Mouse (Mus musculus): ENCODE measurements around the gene Ccno. TPM values are rescaled to one million over a fixed set of nuclear protein-coding genes. Genes with fewer than 3 reads are reported as not detected.
A peak's percentile ranks its signal among the peaks of the same experiment; 100 is the strongest.

The Ccno gene
- polyA plus RNA-seq (2016; fragmentation: Nextera tagmentation; extraction: Ambion mirVana): 0.17 and 0.32 TPM in 2 replicates

DNA sequence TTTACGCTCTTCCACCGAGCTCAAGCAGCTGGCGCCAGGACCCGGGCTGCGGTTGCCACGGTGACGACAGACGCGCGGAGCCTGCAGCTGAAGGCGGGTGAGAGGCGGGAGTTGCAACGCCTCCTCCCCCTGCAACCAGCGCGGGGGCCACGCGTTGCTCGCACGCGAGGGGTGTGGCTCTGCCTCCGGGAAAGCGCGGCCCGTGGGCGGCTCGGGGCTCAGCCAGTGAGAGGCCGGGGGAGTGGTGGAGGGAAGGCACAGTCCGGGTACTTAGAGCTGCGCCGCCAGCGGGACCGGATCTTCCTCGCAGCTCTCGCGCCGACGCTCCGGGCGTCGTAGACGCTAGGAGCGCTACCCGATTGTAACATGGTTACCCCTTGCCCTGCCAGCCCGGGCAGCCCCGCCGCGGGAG is at the start of gene Ccno:
Gene Ccno, plus strand, starts transcription at position 271 of the 412 bp plus-strand sequence.
- Histone ChIP-seq H3K9me3 (no peaks in the 10 kb centered on the region), H3K4me2 (replicated peaks) (peak within 1 kb of the TSS; percentile 84), H3K4me3 (peak within 1 kb of the TSS; percentile 45), H3K36me3 (no peaks in the 10 kb centered on the region), H3K9ac (0 out of 2 replicates have a peak within 1 kb of the TSS, but pooled peaks have one; percentile 19), H3K4me1 (peaks cover 34% of the 10 kb centered on the region), H3K27ac (no peak within 1 kb of the TSS), H3K27me3 (replicated peaks) (peaks cover 73% of the 10 kb centered on the region)
- under 1% methylated on average over 47 of the region's 47 CpGs for WGBS
- peak; percentile 92 for ATAC-seq (ENCODE audit: low FRiP score, low read depth)

DNA sequence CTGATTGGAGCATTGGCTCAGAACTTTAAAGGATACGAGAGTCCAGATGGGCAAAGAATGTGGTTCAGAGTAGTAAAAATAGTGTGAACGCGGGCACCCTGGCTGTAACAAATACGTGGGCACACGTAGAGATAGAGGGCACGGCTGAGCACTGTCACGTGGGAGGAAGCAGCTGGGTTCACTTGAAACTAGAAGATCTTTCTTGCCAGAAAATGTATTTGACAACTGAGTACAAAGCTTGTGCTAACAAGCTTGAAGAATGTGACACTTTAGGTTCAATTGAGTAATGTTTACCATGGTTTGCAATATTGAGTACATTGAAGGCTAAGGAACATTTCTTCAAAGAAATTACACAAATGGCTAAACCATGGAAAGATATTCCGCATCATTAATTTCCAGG is 49.5 kb upstream of the Ccno start:
- Histone ChIP-seq H3K27ac (no peak overlapping the region), H3K4me3 (no peak overlapping the region), H3K4me2 (replicated peaks) (no peak overlapping the region), H3K4me1 (no peaks in the 10 kb centered on the region), H3K9me3 (no peaks in the 10 kb centered on the region), H3K9ac (no peak overlapping the region), H3K27me3 (replicated peaks) (no peaks in the 10 kb centered on the region), H3K36me3 (peaks cover 61% of the 10 kb centered on the region)
- 93% methylated on average over 8 of the region's 8 CpGs for WGBS
- ATAC-seq (ENCODE audit: low FRiP score, low read depth): no peak

DNA sequence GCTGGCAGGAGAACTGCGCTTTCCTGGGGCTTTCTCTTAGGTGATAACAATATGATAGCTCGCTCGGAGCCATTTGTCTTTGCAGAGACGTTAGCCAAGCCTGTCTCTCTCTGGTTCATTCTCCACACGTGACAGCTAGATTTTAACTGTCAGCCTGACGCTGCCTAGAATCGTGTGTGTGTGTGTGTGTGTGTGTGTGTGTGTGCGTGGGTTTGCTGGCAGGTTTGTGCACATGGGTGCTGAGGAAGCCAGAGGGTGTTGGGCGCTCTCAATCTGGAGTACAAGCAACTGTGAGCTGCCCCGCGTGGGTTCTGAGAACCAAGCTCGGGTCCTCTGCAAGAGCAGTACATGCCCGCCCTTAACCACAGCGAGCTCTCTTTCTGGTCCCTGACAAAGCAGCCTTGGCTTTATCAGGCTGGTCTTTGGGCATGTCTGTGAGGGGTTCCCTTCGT is 45.7 kb upstream of the Ccno start:
- H3K9me3 ChIP-seq: no peaks in the 10 kb centered on the region
- H3K4me1 ChIP-seq: no peaks in the 10 kb centered on the region
- no peaks in the 10 kb centered on the region for H3K27me3 ChIP-seq (replicated peaks)
- WGBS: 73% methylated on average over 15 of the region's 15 CpGs
- H3K4me2 ChIP-seq (replicated peaks): no peak overlapping the region
- peaks cover 67% of the 10 kb centered on the region for H3K36me3 ChIP-seq
- no peak overlapping the region for H3K9ac ChIP-seq
- no peak for ATAC-seq (ENCODE audit: low FRiP score, low read depth)
- no peak overlapping the region for H3K4me3 ChIP-seq
- H3K27ac ChIP-seq: no peak overlapping the region

DNA sequence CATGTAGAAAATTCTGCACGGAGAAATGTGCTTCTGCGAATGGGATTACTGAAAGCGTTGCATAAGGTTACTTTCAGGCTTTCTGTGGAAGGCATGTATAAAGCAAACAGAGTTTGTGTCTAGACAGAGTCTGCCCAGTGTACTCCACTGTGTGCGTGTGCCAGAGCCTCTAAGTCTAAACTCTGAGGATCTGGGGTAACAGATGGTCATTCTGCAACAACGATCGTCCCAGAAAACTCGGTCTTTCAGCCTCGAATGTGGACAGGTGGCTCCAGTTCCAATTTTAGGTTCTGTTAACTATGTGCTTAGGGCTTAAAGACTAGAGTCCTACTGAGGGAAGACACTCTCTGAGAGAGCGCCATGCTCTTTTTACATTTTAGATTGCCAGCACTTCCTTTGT is 42.3 kb upstream of the Ccno start:
- ATAC-seq (ENCODE audit: low FRiP score, low read depth): no peak
- Histone ChIP-seq H3K9me3 (no peaks in the 10 kb centered on the region), H3K4me2 (replicated peaks) (no peak overlapping the region), H3K9ac (no peak overlapping the region), H3K4me1 (no peaks in the 10 kb centered on the region), H3K4me3 (no peak overlapping the region), H3K36me3 (peaks cover 74% of the 10 kb centered on the region), H3K27me3 (replicated peaks) (no peaks in the 10 kb centered on the region), H3K27ac (no peak overlapping the region)
- WGBS: 94% methylated on average over 9 of the region's 9 CpGs

DNA sequence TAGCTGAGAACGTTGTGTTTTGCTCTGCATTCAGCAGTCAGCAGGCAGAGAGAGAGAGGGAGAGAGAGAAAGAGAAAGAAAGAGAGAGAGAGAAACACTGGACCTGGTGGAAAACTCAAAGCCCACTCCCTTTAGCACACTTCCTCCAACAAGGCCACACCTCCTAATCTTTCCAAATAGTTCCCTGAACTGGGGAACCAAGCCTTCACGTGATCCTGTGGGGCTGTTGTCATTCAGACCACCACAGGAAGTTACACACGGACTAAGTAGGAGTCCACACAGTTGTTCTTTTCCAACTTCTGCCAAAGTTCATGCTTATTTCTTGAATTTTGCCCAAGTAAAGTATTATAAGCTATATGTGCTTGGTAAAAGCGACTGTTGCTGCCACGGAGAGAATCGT is 41.7 kb upstream of the Ccno start:
- H3K4me3 ChIP-seq: no peak overlapping the region
- peaks cover 80% of the 10 kb centered on the region for H3K36me3 ChIP-seq
- H3K9ac ChIP-seq: no peak overlapping the region
- H3K27me3 ChIP-seq (replicated peaks): no peaks in the 10 kb centered on the region
- H3K9me3 ChIP-seq: no peaks in the 10 kb centered on the region
- H3K4me1 ChIP-seq: no peaks in the 10 kb centered on the region
- ATAC-seq (ENCODE audit: low FRiP score, low read depth): no peak
- H3K27ac ChIP-seq: no peak overlapping the region
- no peak overlapping the region for H3K4me2 ChIP-seq (replicated peaks)
- WGBS: 89% methylated on average over 6 of the region's 6 CpGs

DNA sequence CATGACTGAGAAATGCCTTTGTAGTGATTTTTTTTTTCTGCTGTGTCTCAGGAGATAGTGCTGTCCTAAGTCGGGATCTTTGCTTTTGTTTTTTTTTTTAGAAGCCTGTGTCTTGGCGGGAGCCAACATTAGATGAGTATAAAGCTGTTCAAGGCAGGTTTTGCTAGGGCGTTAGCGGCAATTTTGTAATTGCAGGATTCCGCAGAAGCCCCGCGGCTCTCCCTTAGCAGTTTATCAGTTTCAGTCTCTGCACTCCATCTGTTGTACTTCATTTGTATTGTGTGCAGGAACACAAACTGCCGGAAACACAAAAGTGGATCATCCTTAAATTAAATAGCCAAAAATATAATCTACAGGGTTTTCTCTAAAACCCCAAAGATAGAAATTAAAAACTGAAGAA is 33.5 kb upstream of the Ccno start:
- WGBS: 93% methylated on average over 8 of the region's 8 CpGs
- Histone ChIP-seq H3K27ac (no peak overlapping the region), H3K27me3 (replicated peaks) (no peaks in the 10 kb centered on the region), H3K9ac (no peak overlapping the region), H3K4me2 (replicated peaks) (no peak overlapping the region), H3K4me1 (no peaks in the 10 kb centered on the region), H3K36me3 (peaks cover 78% of the 10 kb centered on the region), H3K9me3 (no peaks in the 10 kb centered on the region), H3K4me3 (no peak overlapping the region)
- ATAC-seq (ENCODE audit: low FRiP score, low read depth): no peak

DNA sequence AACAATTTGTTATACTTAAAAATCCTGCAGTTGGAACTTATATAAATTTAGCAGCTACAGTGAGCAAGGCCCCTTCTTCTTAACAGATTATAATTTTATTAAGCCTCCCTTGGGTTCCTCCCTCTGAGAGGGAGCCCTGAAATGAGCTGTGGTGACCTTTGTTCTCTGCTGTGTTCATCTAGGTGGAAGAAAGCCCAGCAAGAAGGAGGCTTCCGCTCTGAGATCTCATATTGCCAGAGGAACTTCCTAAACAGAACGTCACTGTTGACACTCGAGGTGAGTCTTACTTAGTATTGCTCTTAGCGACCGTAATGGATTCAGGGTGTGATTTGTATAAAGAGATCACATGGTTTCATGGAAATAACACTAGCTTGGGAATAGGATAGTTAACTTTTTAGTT is 24.5 kb upstream of the Ccno start:
- Histone ChIP-seq H3K4me1 (no peaks in the 10 kb centered on the region), H3K9me3 (no peaks in the 10 kb centered on the region), H3K4me2 (replicated peaks) (no peak overlapping the region), H3K9ac (no peak overlapping the region), H3K27me3 (replicated peaks) (no peaks in the 10 kb centered on the region), H3K27ac (no peak overlapping the region), H3K36me3 (peaks cover 63% of the 10 kb centered on the region), H3K4me3 (no peak overlapping the region)
- WGBS: 86% methylated on average over 5 of the region's 5 CpGs
- no peak for ATAC-seq (ENCODE audit: low FRiP score, low read depth)

DNA sequence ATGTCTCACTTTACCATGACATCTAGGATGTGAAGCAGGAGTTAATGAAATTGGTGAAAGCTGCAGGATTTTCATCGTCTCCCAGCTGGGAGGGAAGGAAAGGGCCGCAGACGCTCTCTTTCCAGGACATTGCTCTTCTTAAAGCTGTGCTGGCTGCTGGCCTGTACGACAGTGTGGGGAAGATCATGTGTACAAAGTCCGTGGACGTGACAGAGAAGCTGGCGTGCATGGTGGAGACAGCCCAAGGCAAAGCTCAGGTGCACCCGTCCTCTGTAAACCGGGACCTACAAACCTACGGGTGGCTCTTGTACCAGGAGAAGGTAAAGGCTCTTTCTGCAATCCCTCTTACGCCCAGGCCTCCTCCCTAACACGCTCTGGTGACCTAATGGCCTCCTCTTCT is 23.2 kb upstream of the Ccno start:
- peaks cover 61% of the 10 kb centered on the region for H3K36me3 ChIP-seq
- H3K27ac ChIP-seq: no peak overlapping the region
- H3K4me2 ChIP-seq (replicated peaks): no peak overlapping the region
- no peak for ATAC-seq (ENCODE audit: low FRiP score, low read depth)
- no peaks in the 10 kb centered on the region for H3K27me3 ChIP-seq (replicated peaks)
- H3K9ac ChIP-seq: no peak overlapping the region
- no peaks in the 10 kb centered on the region for H3K9me3 ChIP-seq
- 93% methylated on average over 12 of the region's 12 CpGs for WGBS
- no peak overlapping the region for H3K4me3 ChIP-seq
- no peaks in the 10 kb centered on the region for H3K4me1 ChIP-seq

DNA sequence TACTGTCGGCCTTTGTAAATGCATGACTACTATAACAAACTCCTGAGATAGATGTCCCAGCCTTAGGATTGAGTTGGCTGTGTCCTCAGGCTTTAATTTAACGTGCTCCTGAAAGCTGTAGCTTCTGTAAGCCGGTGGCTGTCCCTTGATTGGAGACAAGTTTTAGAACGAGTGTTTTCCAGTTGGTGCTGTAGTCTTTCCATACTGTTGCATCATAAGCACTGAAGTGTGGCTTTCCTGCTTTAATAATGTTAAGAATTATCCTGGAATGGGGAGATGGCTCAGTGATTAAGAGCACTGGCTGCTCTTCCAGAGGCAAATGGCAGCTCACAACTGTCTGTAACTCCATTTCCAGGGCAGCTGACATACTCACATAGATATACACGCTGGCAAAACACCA is 20.3 kb upstream of the Ccno start:
- no peak for ATAC-seq (ENCODE audit: low FRiP score, low read depth)
- peaks cover 49% of the 10 kb centered on the region for H3K36me3 ChIP-seq

DNA sequence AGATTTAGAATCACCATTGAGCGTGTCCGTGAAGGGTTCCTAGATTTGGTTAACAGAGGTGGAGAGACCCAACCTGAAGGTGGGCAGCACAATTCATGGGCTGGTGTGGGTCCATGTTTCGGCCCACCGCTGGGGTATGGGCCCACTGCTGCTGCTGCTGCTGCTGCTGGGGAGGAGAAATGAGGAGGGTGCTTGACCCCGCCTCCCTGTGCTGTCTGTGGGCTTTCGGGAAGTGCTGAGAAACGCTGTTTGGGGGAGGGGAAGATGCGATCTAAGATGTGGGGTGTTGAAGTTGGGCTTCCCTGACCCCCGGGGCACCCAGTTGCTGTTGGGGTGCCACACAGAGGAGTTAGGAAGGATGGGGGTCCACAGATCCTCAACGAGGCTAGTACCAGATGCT is 10.9 kb upstream of the Ccno start:
- Histone ChIP-seq H3K4me2 (replicated peaks) (no peak overlapping the region), H3K9me3 (no peaks in the 10 kb centered on the region), H3K27me3 (replicated peaks) (peaks cover 16% of the 10 kb centered on the region; the same call in 1 of the 2 replicates), H3K36me3 (no peaks in the 10 kb centered on the region), H3K27ac (no peak overlapping the region), H3K9ac (no peak overlapping the region), H3K4me3 (no peak overlapping the region), H3K4me1 (no peaks in the 10 kb centered on the region)
- 46% methylated on average over 10 of the region's 10 CpGs for WGBS
- no peak for ATAC-seq (ENCODE audit: low FRiP score, low read depth)

More for the DNA sequence above, 20.3 kb upstream of the Ccno start:
- Histone ChIP-seq H3K4me1 (no peaks in the 10 kb centered on the region), H3K9me3 (no peaks in the 10 kb centered on the region), H3K27ac (no peak overlapping the region), H3K9ac (no peak overlapping the region), H3K4me2 (replicated peaks) (no peak overlapping the region), H3K4me3 (no peak overlapping the region), H3K27me3 (replicated peaks) (no peaks in the 10 kb centered on the region)
- 94% methylated on average over 5 of the region's 5 CpGs for WGBS

DNA sequence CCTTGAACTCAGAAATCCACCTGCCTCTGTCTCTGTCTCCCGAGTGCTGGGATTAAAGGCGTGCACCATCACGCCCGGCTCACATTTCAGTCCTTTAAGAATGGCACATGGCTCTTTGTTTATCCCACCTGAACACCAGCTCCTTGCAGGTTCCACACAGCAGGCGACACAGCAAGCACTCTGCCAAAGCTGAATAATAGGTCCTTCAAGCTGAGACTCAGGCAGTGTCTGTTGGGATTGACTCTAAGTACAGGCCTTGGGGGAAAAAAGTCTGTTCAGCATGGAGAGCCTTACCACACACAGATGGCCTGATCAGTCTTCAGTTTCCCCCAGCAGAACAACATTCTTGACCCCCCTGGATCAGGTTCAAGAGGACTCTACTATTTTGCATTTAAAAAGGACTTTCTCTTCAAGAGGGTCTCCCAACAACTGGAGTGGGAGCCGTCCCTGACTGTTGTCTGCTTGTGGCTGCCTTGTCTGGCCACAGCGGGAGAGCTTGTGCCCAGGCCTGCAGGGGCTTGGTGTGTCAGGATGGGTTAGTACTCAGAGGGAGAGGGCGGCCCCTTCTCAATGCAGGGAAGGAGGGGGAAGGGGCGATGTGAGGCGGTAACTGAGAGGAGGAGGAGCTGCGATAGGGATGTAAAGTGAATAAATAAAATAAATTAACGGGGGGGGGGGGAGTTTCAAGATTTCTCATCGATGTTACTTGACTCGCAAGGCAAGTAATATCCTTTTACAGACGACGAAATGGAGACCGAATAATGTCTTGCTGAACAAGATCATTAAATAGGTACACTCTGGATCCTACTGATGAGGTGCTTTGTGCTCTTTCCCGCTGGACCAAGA is 1.8 kb upstream of the Ccno start:
- no peak overlapping the region for H3K4me3 ChIP-seq
- no peak overlapping the region for H3K9ac ChIP-seq
- H3K4me1 ChIP-seq: peaks cover 34% of the 10 kb centered on the region
- 3% methylated on average over 17 of the region's 18 CpGs for WGBS
- peak overlapping the region; percentile 84 for H3K4me2 ChIP-seq (replicated peaks)
- H3K36me3 ChIP-seq: no peaks in the 10 kb centered on the region
- H3K27ac ChIP-seq: no peak overlapping the region
- peaks cover 63% of the 10 kb centered on the region for H3K27me3 ChIP-seq (replicated peaks)
- ATAC-seq (ENCODE audit: low FRiP score, low read depth): no peak
- H3K9me3 ChIP-seq: no peaks in the 10 kb centered on the region

DNA sequence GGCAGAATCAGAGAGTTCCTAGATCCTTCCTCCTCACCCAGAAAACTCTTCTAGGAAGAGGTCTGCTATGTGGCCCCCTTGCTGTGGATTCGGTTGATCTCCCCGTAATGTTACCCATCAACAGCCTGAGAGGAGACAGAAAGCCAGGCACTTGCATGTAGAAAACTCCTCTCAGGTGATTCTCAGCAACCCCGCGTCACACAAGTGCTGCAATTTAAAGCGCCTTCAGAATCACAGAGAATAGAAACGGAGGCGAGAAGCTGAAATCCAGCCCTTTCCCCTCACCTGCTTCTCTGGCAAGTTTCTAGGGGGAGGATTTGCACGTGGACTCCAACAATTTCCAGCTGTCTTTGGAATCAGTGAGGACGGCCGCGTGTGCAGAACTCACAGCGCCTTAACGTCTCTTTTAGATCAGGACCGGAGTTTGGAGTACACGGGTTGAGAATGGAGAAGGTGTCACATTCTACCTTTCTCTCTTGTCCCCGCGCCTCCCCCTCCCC is 1.1 kb upstream of the Ccno start:
- H3K9me3 ChIP-seq: no peaks in the 10 kb centered on the region
- no peak overlapping the region for H3K9ac ChIP-seq
- no peak overlapping the region for H3K27ac ChIP-seq
- no peak overlapping the region for H3K4me3 ChIP-seq
- under 1% methylated on average over 17 of the region's 17 CpGs for WGBS
- ATAC-seq (ENCODE audit: low FRiP score, low read depth): no peak
- H3K27me3 ChIP-seq (replicated peaks): peaks cover 70% of the 10 kb centered on the region
- H3K4me1 ChIP-seq: peaks cover 34% of the 10 kb centered on the region
- H3K36me3 ChIP-seq: no peaks in the 10 kb centered on the region
- H3K4me2 ChIP-seq (replicated peaks): peak overlapping the region; percentile 84
